Mouse (Mus musculus) layer of hippocampus, adult 2 months (tissue): ENCODE results near the gene Plcb4. TPM values are rescaled to one million over a fixed set of nuclear protein-coding genes. Genes with fewer than 3 reads are reported as not detected.

ENCODE experiments used
- DNase-seq, 2 experiments: peaks; one replicate each; pipeline ENCODE4 v3.0.0; 2022; ENCODE audit warnings: low spot score in 2 of 2
- H3K27ac ChIP-seq: fragments of 200-600 bp; 2 replicates; pipeline ENCODE4 v1.8.1; 2022
- H3K4me3 ChIP-seq: fragments of 200-600 bp; 2 replicates; pipeline ENCODE4 v1.8.1; 2022; ENCODE audit warnings: mild to moderate bottlenecking
- CTCF ChIP-seq: fragments of 200-600 bp; conservative IDR thresholded peaks from 2 replicates; pipeline ENCODE4 v1.8.1; 2022; ENCODE audit warnings: antibody characterized with exemption, mild to moderate bottlenecking, moderate library complexity
- total RNA-seq, 2 experiments: library from RNA; stranded (reverse); gene quantifications; 2 replicates each; pipeline ENCODE4 v1.2.3; 2021

Plcb4 gene
- total RNA-seq, 2 experiments from 2014 or later = 20.9 to 21.0 TPM

DNA sequence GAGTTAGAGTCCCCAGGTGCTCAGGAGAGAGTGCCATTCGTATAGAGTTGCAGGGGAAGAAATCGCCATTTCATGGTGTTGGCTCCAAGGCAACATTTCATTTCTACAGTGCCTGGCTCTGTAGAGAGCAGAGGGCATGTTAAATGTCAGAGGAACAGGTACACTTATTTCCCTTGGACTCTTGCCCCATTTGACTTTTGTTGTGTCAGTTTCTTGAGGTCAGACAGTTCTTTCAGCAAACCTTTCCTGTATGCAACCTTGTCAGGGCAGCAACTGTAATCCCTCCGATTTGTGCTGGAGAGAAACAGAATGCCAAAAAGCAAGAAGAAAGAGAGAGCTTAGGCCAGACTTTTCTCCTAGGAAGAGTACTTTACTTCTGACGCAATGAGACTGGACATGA is 189.4 kb downstream of the Plcb4 start:
- no peak overlapping the region for H3K27ac ChIP-seq
- DNase-seq = no peak
- TF ChIP-seq CTCF = no peak
- H3K4me3 ChIP-seq = no peak overlapping the region

GRCm38 (mm10) chr2:135851964-135852363 is 193.2 kb downstream of the Plcb4 start:
- Histone ChIP-seq H3K27ac (peak overlapping the region; percentile 51; the same call in 1 of the 2 replicates), H3K4me3 (no peak overlapping the region)
- no peak for DNase-seq
- TF ChIP-seq CTCF = no peak

- no peak overlapping the region for H3K4me3 ChIP-seq
- TF ChIP-seq CTCF = no peak
- no peak overlapping the region for H3K27ac ChIP-seq
- no peak for DNase-seq
These were observed 194.3 kb downstream of the Plcb4 start for GRCm38 (mm10) chr2:135853085-135853484.

- H3K4me3 ChIP-seq = no peak overlapping the region
- no peak overlapping the region for H3K27ac ChIP-seq
- TF ChIP-seq CTCF = no peak
- DNase-seq = no peak
These were observed 195.2 kb downstream of the Plcb4 start for GRCm38 (mm10) chr2:135854059-135854458.

DNA sequence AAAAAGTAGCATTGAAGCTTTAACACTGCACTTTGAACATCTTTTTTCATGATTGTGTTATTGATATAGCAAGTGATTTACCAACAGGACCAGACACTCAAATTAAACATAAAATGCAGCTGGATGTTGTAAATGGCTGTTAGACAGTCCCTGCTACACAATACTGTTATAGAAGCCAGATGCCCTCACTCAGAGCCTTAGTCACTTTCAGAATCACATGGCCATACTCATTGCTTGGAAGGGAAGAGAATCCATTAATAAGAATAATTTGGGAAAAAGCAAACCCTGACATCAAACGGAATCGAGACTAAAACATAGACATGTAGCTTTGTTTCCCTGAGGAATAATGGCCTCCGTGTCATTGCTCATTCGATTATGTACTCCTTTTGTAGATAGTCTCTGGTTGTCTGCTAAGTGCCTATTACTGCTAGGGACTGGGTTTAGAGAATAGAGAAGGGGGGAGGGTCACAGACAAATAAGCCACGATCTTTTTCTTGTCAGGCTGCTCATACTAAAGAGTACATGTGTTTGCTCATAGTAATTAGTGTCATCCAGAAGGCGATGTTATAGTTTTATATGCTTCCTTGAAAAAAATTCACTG is 197.2 kb downstream of the Plcb4 start:
- DNase-seq = no peak
- no peak for TF ChIP-seq CTCF
- no peak overlapping the region for H3K4me3 ChIP-seq
- H3K27ac ChIP-seq = peak overlapping the region; percentile 28; the same call in 1 of the 2 replicates

- Histone ChIP-seq H3K4me3 (no peak overlapping the region), H3K27ac (no peak overlapping the region)
- no peak for DNase-seq
- no peak for TF ChIP-seq CTCF
These were observed 198.0 kb downstream of the Plcb4 start for GRCm38 (mm10) chr2:135856826-135857225.

DNA sequence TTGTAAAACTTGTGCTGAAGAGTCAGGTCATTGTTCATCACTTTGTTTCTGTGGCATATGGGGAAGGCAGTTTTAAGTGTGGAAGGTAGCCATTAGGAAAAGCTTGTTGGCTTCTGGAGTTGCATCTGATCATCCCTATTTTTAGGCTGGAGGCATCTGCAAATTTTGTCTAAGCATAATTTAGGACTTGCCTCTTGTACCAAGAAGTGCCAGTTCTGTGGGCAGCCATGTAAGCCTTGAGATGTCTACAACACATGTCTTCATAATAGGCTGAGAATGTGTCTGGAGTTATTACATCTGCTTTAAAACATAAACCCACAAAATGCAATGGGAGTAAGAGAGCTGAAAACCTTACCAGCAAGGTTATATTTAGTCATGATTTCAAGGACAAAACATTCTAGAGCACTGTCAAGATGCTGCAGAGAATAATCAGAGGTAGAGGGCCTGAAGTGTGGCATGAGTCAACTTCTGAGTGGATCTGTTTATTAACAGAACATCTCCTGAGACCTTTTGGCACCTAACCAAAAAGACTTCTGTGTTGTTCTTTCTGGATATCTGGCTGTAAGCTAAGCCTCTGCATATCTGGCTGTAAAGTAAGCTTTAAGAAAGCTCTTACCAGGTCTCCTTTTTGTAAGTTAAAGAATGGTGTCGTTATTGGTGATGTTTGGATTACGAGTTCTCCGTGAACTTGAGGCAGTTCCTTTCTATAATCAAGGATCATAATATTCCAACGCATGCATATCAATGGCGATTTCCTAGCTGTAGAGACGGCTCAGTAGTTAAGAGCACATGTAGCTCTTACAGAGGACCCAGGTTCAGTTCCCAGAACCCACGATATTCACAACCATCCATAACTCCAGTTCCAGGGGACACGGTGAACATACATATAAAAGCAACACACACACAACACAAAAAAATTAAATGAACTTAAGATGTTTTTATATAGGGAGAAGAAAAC is 203.0 kb downstream of the Plcb4 start:
- DNase-seq = no peak
- no peak overlapping the region for H3K27ac ChIP-seq
- no peak overlapping the region for H3K4me3 ChIP-seq
- no peak for TF ChIP-seq CTCF

GRCm38 (mm10) chr2:135862489-135863390 is 203.9 kb downstream of the Plcb4 start:
- TF ChIP-seq CTCF = no peak
- Histone ChIP-seq H3K27ac (peak overlapping the region; percentile 24; the same call in 1 of the 2 replicates), H3K4me3 (no peak overlapping the region)
- DNase-seq = no peak

- TF ChIP-seq CTCF = no peak
- Histone ChIP-seq H3K4me3 (no peak overlapping the region), H3K27ac (peak overlapping the region; percentile 24; the same call in 1 of the 2 replicates)
- DNase-seq = no peak
These were observed 204.7 kb downstream of the Plcb4 start for GRCm38 (mm10) chr2:135863391-135864076.

GRCm38 (mm10) chr2:135866421-135866820 is 207.6 kb downstream of the Plcb4 start:
- TF ChIP-seq CTCF = no peak
- Histone ChIP-seq H3K27ac (no peak overlapping the region), H3K4me3 (no peak overlapping the region)
- DNase-seq = no peak

GRCm38 (mm10) chr2:135866838-135867237 is 208.0 kb downstream of the Plcb4 start:
- TF ChIP-seq CTCF = no peak
- H3K27ac ChIP-seq = no peak overlapping the region
- DNase-seq = no peak
- no peak overlapping the region for H3K4me3 ChIP-seq

DNA sequence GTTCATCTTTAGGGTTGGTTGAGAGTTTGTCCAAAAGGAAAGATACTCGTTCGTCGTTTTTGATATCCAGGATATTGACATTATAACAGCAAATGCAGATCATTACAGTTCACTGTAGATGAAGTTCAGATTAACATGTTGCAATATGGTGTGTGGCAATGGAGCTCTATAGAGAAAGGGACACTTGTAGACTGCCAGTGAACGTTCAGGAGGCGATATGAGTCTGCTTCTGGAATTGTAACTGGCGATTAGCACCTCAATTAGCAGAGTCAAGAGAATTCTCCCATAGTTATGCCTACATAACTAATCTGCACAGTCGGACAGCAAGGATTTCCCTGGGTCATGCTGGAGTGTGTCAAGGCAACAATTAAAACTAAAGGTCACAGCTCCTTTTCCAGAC is 210.8 kb downstream of the Plcb4 start:
- no peak for TF ChIP-seq CTCF
- Histone ChIP-seq H3K27ac (no peak overlapping the region), H3K4me3 (no peak overlapping the region)
- no peak for DNase-seq
